Mouse (Mus musculus): ENCODE data around the gene Nedd9.

The Nedd9 gene

DNA sequence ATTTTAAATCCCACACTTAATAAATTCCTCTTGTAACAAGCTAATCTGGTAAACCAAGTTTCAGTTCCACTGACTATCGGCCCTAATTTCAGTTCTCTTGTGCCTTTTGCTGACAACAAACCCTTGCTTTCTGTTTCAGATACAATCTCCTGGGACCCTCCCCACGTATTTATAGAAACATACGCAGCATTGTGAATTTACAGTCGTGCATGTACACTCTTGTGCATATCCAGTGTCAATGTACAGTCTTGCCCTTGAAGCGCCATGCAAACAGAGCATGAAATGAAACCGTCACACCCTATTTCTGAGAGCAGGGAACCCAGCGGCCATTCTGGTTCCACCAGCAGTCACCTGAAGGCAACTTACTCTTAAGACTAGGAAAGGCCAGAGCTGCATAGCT is 4.4 kb upstream of the Nedd9 start:
- no peak for DNase-seq

DNA sequence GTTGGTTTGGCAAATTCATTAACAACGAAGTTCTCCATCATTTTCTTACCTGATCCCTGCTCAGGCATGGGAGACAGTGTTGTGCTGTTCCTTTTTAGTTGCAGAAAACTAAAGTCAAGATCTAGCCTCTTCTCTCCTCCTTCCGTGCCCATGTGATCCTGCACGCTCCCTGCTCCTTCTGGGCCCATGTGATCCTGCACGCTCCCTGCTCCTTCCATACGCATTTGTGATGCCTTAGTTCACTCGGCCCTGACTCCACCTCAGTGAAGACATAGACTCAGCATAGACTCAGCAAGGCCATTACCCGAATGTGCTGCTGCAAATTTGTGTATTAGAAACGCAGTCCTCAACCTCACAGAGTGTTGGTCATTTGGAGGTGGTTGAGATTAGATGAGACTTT is 3.1 kb upstream of the Nedd9 start:
- DNase-seq, result no peak

DNA sequence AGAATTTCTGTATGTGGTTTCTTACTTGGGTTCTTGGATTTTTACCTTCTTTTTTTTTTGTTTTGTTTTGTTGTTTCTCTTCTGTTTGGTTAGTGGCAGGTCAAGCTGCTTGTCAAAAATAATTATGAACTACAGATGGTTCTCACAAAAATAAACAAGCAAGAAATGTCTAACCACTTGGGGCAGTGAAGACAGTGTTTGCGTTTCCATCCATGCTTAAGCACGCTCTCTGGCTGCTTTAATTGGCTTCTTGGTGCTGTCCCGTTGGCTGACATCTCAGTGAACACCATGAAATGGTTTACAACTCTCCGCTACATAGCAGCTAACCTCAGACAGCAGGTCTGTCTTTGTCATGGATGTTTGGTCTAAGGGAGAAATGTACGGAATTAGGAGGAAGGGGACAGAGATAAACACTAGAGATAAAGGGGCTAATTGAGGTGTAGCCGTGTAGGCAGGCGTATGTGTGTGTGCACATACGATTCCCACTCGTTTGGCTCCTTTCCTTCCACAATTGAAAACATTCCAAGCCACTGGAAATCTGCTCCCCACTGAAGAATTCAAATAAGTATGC is 2.6 kb upstream of the Nedd9 start:
- no peak for DNase-seq

DNA sequence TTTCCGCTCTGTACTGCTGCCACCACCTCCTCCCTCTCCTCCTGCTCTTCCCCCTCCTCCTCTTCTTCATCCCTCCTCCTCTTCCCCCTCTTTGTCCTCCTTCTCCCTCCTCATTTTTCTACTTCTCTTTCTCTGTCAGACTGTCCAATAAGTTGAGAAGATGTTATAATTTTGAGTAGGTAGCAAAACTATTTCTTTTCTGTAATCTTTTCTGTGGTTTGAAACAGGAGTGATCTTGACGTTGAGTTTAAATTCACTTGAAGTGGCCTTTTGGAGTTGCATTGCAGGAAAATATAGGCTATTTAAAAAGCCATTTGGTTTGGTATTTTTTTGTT is 214 bp upstream of the Nedd9 start:
- no peak for DNase-seq

DNA sequence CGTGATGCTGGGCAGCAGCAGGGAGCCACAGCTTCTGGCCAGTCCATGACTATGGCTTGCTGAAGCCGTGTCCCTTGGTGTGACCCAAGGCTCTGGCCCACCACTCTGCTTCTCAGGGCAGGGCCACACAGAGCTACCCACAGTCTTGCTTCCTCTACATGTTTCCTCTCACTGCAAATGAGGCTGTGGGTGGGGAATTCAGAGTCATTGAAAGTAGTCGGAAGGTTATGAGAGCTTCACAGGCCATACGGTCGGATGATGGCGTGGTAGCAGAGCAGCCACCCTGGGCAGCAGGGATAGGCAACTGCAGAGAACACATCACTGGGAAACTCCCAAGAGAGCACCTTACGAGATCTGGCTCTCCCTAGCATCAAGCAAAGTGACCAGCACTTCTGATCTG is 3.2 kb downstream of the Nedd9 start:
- DNase-seq, result no peak

DNA sequence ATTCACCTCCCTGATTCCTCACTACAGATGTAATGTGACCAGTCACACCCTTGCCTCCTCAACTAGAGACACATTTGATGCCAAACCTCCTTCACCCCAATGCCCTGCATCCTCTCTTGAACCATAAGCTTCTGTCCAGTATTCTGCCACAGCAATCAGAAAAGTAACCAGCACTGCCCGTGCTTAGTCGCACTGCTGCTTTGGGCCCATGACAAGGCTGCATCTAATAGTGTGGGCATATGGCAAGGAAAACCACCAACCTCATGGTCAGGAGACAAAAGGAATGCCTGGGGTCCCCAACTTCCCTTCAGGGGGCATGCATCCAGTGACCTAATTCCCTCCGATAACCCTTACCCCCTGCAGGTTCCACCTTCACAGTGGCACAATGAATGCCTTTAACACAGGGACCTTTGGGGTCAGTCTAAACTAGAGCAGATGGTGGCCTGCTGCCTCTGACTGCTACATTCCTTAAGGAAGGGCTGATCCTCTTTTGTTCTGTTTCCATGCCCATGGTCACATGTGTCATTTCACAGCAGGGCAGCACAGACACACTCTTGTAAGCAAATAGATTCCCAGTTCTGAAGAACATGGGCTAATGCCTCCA is 4.7 kb downstream of the Nedd9 start:
- peak; percentile 5 to 6 for DNase-seq

DNA sequence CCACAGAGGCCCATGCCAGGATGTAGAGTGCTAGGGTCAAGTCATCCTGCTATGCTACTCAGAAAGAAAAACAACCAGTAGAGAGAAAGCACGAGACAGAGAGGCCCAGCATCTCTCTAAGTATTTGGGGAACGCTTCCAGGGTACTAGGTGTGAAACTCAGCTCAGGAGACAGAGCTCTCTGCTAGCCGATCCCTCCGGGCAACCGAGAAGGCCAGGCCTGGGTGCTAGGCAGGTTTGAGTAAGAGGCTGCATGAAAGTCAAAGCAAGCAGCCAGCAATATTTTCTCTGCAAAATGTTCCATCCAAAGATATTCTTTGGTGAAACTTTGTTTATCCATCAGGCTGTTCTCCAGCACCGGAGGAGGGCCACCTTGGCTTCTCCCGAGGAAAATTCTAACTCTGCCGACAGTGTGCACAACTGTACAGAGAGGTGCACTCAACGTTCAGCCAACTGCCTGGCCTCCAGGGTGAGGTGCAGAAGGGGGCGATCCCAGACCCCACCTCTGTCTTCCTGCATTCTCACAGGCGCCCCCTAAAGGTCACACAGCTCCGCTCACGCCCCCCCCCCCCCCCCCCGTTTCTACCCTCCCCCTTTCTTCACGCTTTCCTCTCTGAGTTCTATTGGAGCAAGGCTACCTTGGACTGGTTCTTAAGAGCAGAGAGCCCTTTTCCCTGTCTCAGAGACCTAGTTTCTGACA is 7.3 kb downstream of the Nedd9 start:
- no peak for DNase-seq

DNA sequence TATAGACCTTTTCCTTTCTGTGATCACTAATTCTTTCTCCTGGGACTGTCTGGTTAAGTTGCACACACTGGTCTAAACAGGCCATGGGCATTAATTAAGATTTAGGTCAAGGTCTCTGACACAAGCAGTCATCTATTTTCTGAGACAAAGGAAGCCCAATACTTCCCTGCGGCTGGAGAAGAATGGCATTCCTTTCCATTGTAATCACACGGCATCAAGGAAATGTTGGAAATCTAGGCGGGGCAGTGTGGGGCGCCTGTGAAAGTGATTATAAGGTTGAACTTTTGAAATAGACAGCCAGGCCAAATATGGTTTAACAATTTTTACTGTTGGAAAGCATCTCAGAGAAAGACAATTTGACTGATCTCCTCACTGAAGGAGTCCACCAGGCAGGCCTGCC is 10.9 kb downstream of the Nedd9 start:
- no peak for DNase-seq

GRCm38 (mm10) chr13:41474365-41474764 is 12.8 kb downstream of the Nedd9 start:
- DNase-seq, result no peak

- no peak for DNase-seq
These were observed 13.7 kb downstream of the Nedd9 start for GRCm38 (mm10) chr13:41473504-41473903.

- no peak for DNase-seq
These were observed 14.2 kb downstream of the Nedd9 start for GRCm38 (mm10) chr13:41472878-41473424.

DNA sequence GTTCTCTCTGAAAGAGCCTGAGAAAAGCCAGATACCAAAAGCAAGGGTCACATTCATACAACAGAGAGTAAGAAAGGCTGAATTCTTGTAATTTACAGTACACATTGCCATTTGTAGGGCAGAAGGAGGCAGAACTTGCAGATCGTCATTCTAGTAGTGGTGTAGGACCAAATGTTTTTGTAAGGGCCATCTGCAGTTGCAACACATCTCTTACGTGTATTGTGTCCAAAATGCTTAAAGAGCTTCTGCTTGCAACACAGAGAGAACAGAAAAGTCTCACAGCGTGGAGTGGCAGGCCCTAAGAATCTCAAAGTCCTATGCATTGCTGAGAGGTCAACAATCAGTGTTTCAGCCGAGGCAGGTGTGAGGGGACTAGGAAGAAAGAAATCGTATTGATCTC is 18.9 kb downstream of the Nedd9 start:
- no peak for DNase-seq

DNA sequence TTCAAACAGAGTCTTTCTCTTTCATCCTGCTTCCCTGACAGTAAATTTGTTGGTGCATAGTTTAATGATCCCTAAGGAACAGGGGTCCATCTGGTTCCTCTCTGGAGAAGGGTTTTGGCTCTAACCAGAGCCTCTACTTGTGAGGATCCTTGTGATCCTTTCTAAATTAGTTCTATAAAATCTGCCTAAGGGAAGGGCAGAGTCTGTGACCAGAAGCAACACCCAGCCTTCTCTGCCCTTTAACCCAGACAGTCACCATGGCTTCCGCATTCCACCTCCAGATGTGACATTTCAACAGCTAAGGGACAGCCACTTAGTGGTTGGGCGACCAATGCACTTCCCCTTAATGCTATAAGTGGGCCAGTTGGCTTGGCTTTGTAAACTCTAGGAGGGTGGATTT is 20.1 kb downstream of the Nedd9 start:
- DNase-seq, result no peak

DNA sequence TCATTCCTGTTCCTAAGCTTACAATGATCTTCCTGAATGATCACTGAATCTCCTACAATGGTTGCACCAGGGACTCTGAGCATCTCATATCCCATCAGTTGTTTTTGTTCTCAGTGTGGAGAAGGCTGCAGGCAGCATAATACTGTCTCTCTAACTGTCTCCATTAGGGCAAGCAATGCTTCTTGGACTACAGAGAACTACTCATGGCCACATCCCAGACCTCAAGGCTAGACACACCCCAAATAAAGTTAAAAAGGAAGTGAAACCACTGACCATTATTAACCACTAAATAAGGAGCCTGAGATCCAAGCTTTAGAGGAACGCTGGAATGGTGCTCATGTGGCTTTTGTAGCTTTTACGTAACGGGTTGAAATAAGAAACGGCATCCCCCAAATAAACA is 20.5 kb downstream of the Nedd9 start:
- no peak for DNase-seq

GRCm38 (mm10) chr13:41466191-41466590 is 21.0 kb downstream of the Nedd9 start:
- DNase-seq, result no peak

GRCm38 (mm10) chr13:41461418-41461817 is 25.7 kb downstream of the Nedd9 start:
- no peak for DNase-seq

DNA sequence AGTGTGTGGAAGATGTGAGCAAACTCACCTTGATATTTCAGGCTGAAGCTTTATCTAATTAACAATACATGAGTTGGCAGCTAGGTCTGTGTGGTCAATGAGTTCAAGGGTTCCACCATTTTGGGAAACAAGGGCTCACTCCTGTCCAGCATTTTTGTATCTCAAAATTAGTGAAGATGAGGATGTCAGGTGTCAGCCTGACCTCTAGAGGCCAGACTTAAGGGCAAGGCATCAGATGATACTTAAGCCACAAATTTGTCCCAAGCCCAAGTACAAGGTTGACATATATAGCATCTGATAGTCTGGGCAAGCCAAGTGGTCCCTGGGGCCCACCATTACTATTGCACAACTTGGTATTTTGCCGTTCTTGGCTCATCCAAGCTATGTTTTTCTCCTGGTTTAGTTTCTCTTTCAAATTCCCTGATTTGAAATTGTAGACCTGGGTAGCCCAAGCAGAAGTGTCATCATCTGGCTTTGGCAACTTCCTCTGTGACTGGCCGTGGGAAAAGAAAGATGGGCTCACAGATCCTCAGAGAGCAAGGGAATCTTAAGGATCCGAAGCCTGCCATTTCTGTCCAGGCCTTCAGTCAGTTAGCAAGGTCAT is 27.4 kb downstream of the Nedd9 start:
- no peak for DNase-seq

GRCm38 (mm10) chr13:41458709-41459108 is 28.5 kb downstream of the Nedd9 start:
- no peak for DNase-seq

DNA sequence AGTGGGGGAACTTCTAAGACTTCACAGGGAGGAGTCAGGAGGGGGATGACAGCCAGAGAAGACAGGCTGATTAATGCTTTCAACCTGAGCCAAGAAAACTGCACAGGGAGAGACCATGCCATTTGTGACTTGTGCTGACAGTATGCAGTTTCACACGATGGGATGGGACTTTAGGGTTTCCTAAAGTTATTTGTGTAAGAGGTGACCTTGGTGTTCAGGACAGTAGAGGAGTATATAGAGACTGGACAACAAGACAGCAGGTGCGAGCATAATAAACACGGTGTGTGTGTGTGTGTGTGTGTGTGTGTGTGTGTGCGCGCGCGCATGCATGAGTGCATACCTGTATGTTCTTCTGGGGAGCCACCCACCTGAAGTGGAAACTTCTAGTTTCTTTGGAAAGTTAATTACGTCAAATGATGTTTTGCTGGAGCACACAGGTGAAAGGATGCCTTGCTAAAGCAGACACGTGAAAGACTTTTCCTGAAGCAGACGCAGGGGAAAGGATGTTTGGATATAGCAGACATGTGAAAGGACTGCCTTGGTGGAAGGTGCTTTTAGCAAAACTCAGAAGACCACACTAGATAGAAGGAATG is 29.3 kb downstream of the Nedd9 start:
- DNase-seq, result no peak

- no peak for DNase-seq
These were observed 29.9 kb downstream of the Nedd9 start for GRCm38 (mm10) chr13:41457030-41457797.

- no peak for DNase-seq
These were observed 30.7 kb downstream of the Nedd9 start for GRCm38 (mm10) chr13:41456292-41457029.
